Mouse (Mus musculus) G1E (cell line): ENCODE results near the gene Cog6.

Experiments used
- CTCF ChIP-seq: IDR thresholded peaks from 2 replicates; pipeline ENCODE4 v1.5.1; 2012; ENCODE audit warnings: low read depth, low read length, inconsistent platforms, mixed read lengths
- GATA1 ChIP-seq: IDR thresholded peaks from 2 replicates; pipeline ENCODE4 v1.6.1; 2012; ENCODE audit warnings: borderline replicate concordance, low read length, inconsistent platforms, mixed read lengths
- GATA2 ChIP-seq: IDR thresholded peaks from 2 replicates; pipeline ENCODE4 v1.6.1; 2012; ENCODE audit warnings: low read depth, low read length, inconsistent platforms, borderline replicate concordance
- POLR2AphosphoS5 ChIP-seq: IDR thresholded peaks from 2 replicates; pipeline ENCODE4 v1.6.1; 2012; ENCODE audit warnings: low read depth, low read length, inconsistent platforms; ENCODE audit not compliant: insufficient replicate concordance

DNA sequence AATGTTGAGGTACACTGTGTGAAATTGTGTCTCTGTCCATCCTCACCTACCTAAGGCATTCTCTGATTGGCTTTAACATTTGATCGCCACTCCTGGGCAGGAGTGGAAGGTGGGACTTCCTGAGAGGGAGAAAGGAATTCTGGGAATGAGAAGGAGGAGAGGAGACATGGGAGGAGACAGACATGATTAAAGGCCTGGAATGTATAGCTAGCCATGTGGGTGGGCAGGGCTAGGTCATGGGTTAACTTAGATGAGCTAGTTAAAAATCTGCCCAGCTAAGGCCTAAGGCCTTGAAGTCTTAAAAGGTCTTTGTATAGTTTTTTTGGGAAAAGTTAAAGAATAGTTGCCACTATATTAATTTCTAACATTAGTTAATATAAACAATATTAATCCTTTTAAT, 19.7 kb downstream of the Cog6 start:
- no peak for TF ChIP-seq CTCF
- no peak for TF ChIP-seq GATA2
- TF ChIP-seq GATA1, result no peak
- no peak for TF ChIP-seq POLR2AphosphoS5
